In the genomic region with DNA sequence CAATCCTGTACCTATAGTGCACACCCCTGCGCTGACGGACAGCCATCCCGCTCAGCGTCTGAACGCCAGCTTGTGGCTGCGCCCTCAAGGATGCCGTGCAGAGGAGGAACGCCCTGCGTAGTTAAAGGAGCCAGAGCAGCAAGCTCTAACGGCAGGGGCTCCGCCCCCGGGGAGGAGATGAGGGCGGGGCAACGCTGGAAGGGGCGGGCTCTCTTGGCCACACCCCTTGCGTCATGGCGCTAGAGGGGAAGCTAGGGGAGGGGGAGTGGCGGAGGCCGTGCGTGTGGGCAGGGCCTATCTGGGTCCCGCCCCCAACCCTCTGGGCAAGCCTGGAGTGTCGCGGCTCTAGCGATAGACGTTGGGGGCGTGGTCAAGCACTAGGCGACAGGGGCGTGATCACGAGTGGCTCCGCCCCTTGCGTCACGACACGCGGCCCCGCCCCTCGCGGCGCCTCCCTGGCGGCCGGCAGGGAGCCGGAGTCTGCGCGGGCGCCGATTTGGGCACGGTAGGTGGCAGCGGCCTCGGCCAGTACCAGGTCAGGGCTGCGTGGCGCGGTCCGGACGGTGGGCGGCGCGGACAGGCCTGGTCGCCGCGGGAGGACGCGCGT, we compare ENCODE assay signal across 8 mouse cellular contexts. TPM values are rescaled to one million over a fixed set of nuclear protein-coding genes. Genes with fewer than 3 reads are reported as not detected.
DNase-seq lines count a peak whose midpoint lies in the region; ATAC-seq lines count a peak whose summit lies in the region.

A gene (plus strand): TSS at position 425 of the 607 bp plus-strand sequence.

- peak within 1 kb of the TSS; percentile 65 for H3K9ac ChIP-seq in hindbrain, embryonic 11.5 days (ENCODE audit: low read depth, low read length)

- peak within 1 kb of the TSS; percentile 59 for H3K4me2 ChIP-seq in hindbrain, embryonic 11.5 days (replicated peaks; ENCODE audit: low read depth, low read length)

- H3K27me3 ChIP-seq in hindbrain, embryonic 11.5 days (ENCODE audit: control insufficient read depth, insufficient read depth, low read length): 0 out of 2 replicates have a peak, but pooled peaks cover 2% of the 10 kb centered on the region

- ATAC-seq in hindbrain, embryonic 11.5 days (ENCODE audit: low FRiP score): peak; percentile 94

- under 1% methylated on average over 48 of the region's 62 CpGs for WGBS in hindbrain, embryonic 11.5 days

- no peaks in the 10 kb centered on the region for H3K9me3 ChIP-seq in hindbrain, embryonic 11.5 days (ENCODE audit: control insufficient read depth, low read length)

- H3K4me3 ChIP-seq in hindbrain, embryonic 11.5 days (ENCODE audit: low read depth, low read length): peak within 1 kb of the TSS; percentile 65

- H3K4me1 ChIP-seq in hindbrain, embryonic 11.5 days (replicated peaks; ENCODE audit: control insufficient read depth, insufficient read depth, low read length): no peaks in the 10 kb centered on the region; the same call in 1 of the 2 replicates

- peak; percentile 100 for DNase-seq in Muller cell, postnatal 12 days (ENCODE audit: inconsistent ontology term)
- DNase-seq in cerebellum, adult 9-11 months: peak; percentile 100
- peak; percentile 99 to 100 for DNase-seq in frontal cortex, adult 2 months (ENCODE audit: extremely low spot score in 1 of 2, low spot score in 1 of 2)
- peak; percentile 100 for DNase-seq in hindbrain, embryonic 11.5 days (ENCODE audit: low spot score)
- DNase-seq in layer of hippocampus, postnatal 10 days (ENCODE audit: low spot score in 2 of 2): peak; percentile 100
- DNase-seq in lung, postnatal 10 days: peak; percentile 100
- peak; percentile 100 for DNase-seq in ovary, postnatal 36 days (ENCODE audit: low spot score)
- DNase-seq in thymus, postnatal 25 days: peak; percentile 100

- H3K36me3 ChIP-seq in hindbrain, embryonic 11.5 days (ENCODE audit: control insufficient read depth, insufficient read depth, low read length): no peaks in the 10 kb centered on the region

- H3K27ac ChIP-seq in hindbrain, embryonic 11.5 days (ENCODE audit: low read depth, low read length): 0 out of 2 replicates have a peak within 1 kb of the TSS, but pooled peaks have one; percentile 36

RNA-seq across cellular contexts. Expression of the gene that starts here (rescaled TPM):
- 36.6 and 40.7 TPM in 2 replicates for polyA plus RNA-seq in frontal cortex, adult 2 months (2012; rRNA removed)
- 27.0 and 32.3 TPM in 2 replicates for polyA plus RNA-seq in hindbrain, embryonic 11.5 days (2014; fragmentation: Nextera tagmentation; extraction: Ambion mirVana)
- 10 to 100 TPM; 34.0 to 38.9 TPM for total RNA-seq in layer of hippocampus, postnatal 10 days (2021)

Comparison
In these comparisons a context has a peak if more than half of its experiments do, and no peak if none do; other contexts are left out.
1. Peak in every context shown above with its lines: DNase-seq, ATAC-seq, H3K4me3 ChIP-seq and H3K27ac ChIP-seq.